In the genomic region with DNA sequence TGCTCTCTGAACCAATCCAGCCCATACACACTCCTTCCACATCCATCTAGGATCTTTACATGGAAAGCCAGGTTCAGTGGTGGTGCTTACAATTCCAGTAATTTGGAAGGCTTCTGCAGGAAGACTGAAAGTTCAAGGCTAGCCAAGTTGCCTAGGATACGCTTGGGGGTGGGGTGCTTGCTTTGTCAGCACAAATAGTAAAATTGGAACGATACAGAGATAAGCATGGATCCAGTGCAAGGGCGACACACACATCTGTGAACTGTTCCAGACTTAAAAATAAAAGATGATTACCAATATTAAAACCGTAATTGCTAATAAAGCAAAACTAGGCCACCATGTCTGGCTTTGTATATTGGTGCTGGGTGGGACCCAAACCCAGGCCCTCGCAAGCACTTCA, we compare ENCODE assay signal across 23 mouse cellular contexts.
A peak's percentile ranks its signal among the peaks of the same experiment; 100 is the strongest.
DNase-seq lines count a peak whose midpoint lies in the region; ATAC-seq and TF ChIP-seq lines count a peak whose summit lies in the region.
"Had no signal": no experiment of that assay in that cellular context is flagged by ENCODE, and none has a peak within 500 bp of the region (broad histone marks: within the 10 kb centered on the region; RNA-seq: fewer than 3 reads in every experiment).

No protein-coding gene starts in this region.

- no peaks in the 10 kb centered on the region for H3K9me3 ChIP-seq in lung, embryonic 14.5 days (ENCODE audit: low read depth, low read length)
- H3K9me3 ChIP-seq: embryonic facial prominence, embryonic 10.5 days; forebrain, embryonic 15.5 days; heart, embryonic 12.5 days; kidney, embryonic 15.5 days; limb, embryonic 15.5 days; neural tube, embryonic 15.5 days had no signal

- WGBS in lung, embryonic 14.5 days = 76% methylated on average over 5 of the region's 5 CpGs

- H3K9ac ChIP-seq in lung, embryonic 14.5 days = no peak overlapping the region
- H3K9ac ChIP-seq: forebrain, embryonic 15.5 days; heart, embryonic 12.5 days; kidney, embryonic 15.5 days; limb, embryonic 15.5 days; neural tube, embryonic 15.5 days had no signal

- H3K27ac ChIP-seq in lung, embryonic 14.5 days (ENCODE audit: low read depth) = no peak overlapping the region
- H3K27ac ChIP-seq: embryonic facial prominence, embryonic 10.5 days; forebrain, embryonic 15.5 days; hindbrain, postnatal 0 days; kidney, embryonic 15.5 days; left cerebral cortex, adult 2 months; limb, embryonic 15.5 days; neural tube, embryonic 15.5 days had no signal

- ATAC-seq in lung, embryonic 14.5 days (ENCODE audit: insufficient read depth) = no peak
- ATAC-seq: forebrain, embryonic 15.5 days; hindbrain, postnatal 0 days; lung, postnatal 0 days had no signal

- H3K4me2 ChIP-seq in lung, embryonic 14.5 days = no peak overlapping the region
- H3K4me2 ChIP-seq: forebrain, embryonic 15.5 days; heart, embryonic 12.5 days; kidney, embryonic 15.5 days; limb, embryonic 15.5 days; midbrain, embryonic 11.5 days; neural tube, embryonic 15.5 days had no signal

- H3K4me3 ChIP-seq in lung, embryonic 14.5 days (ENCODE audit: low read depth, low read length) = no peak overlapping the region
- H3K4me3 ChIP-seq: embryonic facial prominence, embryonic 10.5 days; forebrain, embryonic 15.5 days; heart, embryonic 12.5 days; kidney, embryonic 15.5 days; left cerebral cortex, adult 2 months; limb, embryonic 15.5 days; neural tube, embryonic 15.5 days had no signal

- H3K4me1 ChIP-seq in lung, embryonic 14.5 days (ENCODE audit: insufficient read depth) = no peaks in the 10 kb centered on the region
- H3K4me1 ChIP-seq: forebrain, embryonic 15.5 days; limb, embryonic 15.5 days; neural tube, embryonic 15.5 days had no signal

- intact Hi-C loops in left cerebral cortex, postnatal 4 days (cut with DNase I) = no loop called here

- peak; percentile 69 for DNase-seq in adrenal gland, adult 2 months
- DNase-seq in adrenal gland, postnatal 25 days = no peak
- peak; percentile 24 to 26 for DNase-seq in kidney, postnatal 36 days
- DNase-seq in kidney, postnatal 4 days = no peak
- peak; percentile 19 for DNase-seq in lung, embryonic 14.5 days
- DNase-seq in lung, postnatal 36 days = no peak
- DNase-seq in adrenal gland, postnatal 36 days = peak; percentile 67 to 70
- no peak for DNase-seq in left cerebral cortex, postnatal 4 days
- DNase-seq: cerebellum, adult 11 months; cerebellum, postnatal 10 days; gastrocnemius, postnatal 14 days; heart, adult 18-20 months; heart, postnatal 10 days had no signal

- TF ChIP-seq CTCF in lung, embryonic 14.5 days (IDR thresholded peaks at IDR 0.05; ENCODE audit: low read depth) = no peak

- H3K27me3 ChIP-seq in lung, embryonic 14.5 days (ENCODE audit: insufficient read depth, low read length) = no peaks in the 10 kb centered on the region
- H3K27me3 ChIP-seq: forebrain, embryonic 15.5 days; heart, embryonic 12.5 days; kidney, embryonic 15.5 days; limb, embryonic 15.5 days; neural tube, embryonic 15.5 days had no signal

- peaks cover 41% of the 10 kb centered on the region for H3K36me3 ChIP-seq in lung, embryonic 14.5 days (ENCODE audit: insufficient read depth)
- H3K36me3 ChIP-seq: forebrain, embryonic 15.5 days had no signal

Comparison
In these comparisons a context has a peak if more than half of its experiments do, and no peak if none do; other contexts are left out.
1. DNase-seq: peak in adrenal gland, adult 2 months (single experiment), kidney, postnatal 36 days (2 of 2), lung, embryonic 14.5 days (single experiment) and adrenal gland, postnatal 36 days (2 of 2); none in adrenal gland, postnatal 25 days (single experiment), kidney, postnatal 4 days (0 of 2), lung, postnatal 36 days (single experiment) and left cerebral cortex, postnatal 4 days (single experiment).